Mouse (Mus musculus) c-Kit-positive CD71-negative TER-119-negative erythroid progenitor cells, embryonic 14.5 days (primary cell): ENCODE data around the gene Nckap5.

Experiments
- DNase-seq: peaks from one replicate; pipeline ENCODE4 v3.0.0-alpha.2; 2013; ENCODE audit warnings: low read depth

The Nckap5 gene

GRCm38 (mm10) chr1:126617464-126618041 is 213.0 kb downstream of the Nckap5 start:
- DNase-seq, result no peak

GRCm38 (mm10) chr1:126616964-126617363 is 213.6 kb downstream of the Nckap5 start:
- no peak for DNase-seq

- DNase-seq, result no peak
Observed at GRCm38 (mm10) chr1:126612916-126613315, 217.7 kb downstream of the Nckap5 start.

- DNase-seq, result no peak
Observed at GRCm38 (mm10) chr1:126608586-126608985, 222.0 kb downstream of the Nckap5 start.

- DNase-seq, result no peak
Observed at GRCm38 (mm10) chr1:126606189-126607080, 224.2 kb downstream of the Nckap5 start.

- DNase-seq, result no peak
Observed at GRCm38 (mm10) chr1:126604551-126604950, 226.0 kb downstream of the Nckap5 start.

GRCm38 (mm10) chr1:126603771-126604515 is 226.7 kb downstream of the Nckap5 start:
- no peak for DNase-seq

- no peak for DNase-seq
Observed at GRCm38 (mm10) chr1:126600596-126600995, 230.0 kb downstream of the Nckap5 start.

- no peak for DNase-seq
Observed at GRCm38 (mm10) chr1:126597376-126597775, 233.2 kb downstream of the Nckap5 start.

- DNase-seq, result no peak
Observed at GRCm38 (mm10) chr1:126594796-126595195, 235.8 kb downstream of the Nckap5 start.

- DNase-seq, result no peak
Observed at GRCm38 (mm10) chr1:126593044-126593805, 237.4 kb downstream of the Nckap5 start.

- no peak for DNase-seq
Observed at GRCm38 (mm10) chr1:126590911-126591310, 239.7 kb downstream of the Nckap5 start.

GRCm38 (mm10) chr1:126578163-126578562 is 252.4 kb downstream of the Nckap5 start:
- DNase-seq, result no peak

GRCm38 (mm10) chr1:126574295-126574694 is 256.3 kb downstream of the Nckap5 start:
- DNase-seq, result no peak

- no peak for DNase-seq
Observed at GRCm38 (mm10) chr1:126573714-126574113, 256.9 kb downstream of the Nckap5 start.

- DNase-seq, result no peak
Observed at GRCm38 (mm10) chr1:126573097-126573496, 257.5 kb downstream of the Nckap5 start.

GRCm38 (mm10) chr1:126569611-126570238 is 260.9 kb downstream of the Nckap5 start:
- DNase-seq, result no peak

- peak; percentile 22 for DNase-seq
Observed at GRCm38 (mm10) chr1:126568520-126569197, 261.9 kb downstream of the Nckap5 start.

GRCm38 (mm10) chr1:126565151-126565725 is 265.4 kb downstream of the Nckap5 start:
- DNase-seq, result no peak

- no peak for DNase-seq
Observed at GRCm38 (mm10) chr1:126560931-126561330, 269.7 kb downstream of the Nckap5 start.
